Mouse (Mus musculus) ES-Bruce4 (cell line): ENCODE measurements around the gene Nme9.

ENCODE experiments used
- CTCF ChIP-seq: IDR thresholded peaks from one replicate; pipeline ENCODE4 v1.8.1; 2011; ENCODE audit warnings: low read depth, low read length
- EP300 ChIP-seq: IDR thresholded peaks from 2 replicates; pipeline ENCODE4 v1.6.1; 2011; ENCODE audit warnings: low read depth, low read length; ENCODE audit not compliant: insufficient read depth
- POLR2A ChIP-seq: IDR thresholded peaks from one replicate; pipeline ENCODE4 v1.8.1; 2011; ENCODE audit warnings: low read length; ENCODE audit not compliant: insufficient read depth

- no peak for TF ChIP-seq CTCF
- TF ChIP-seq POLR2A, result no peak
- no peak for TF ChIP-seq EP300
Measured at GRCm38 (mm10) chr9:99431963-99432362, 19.3 kb upstream of the Nme9 start.
